In genomic region chr8:93627626-93628025, GRCm38 (mm10) we compare ENCODE assay signal across 12 mouse cellular contexts.
A peak's percentile ranks its signal among the peaks of the same experiment; 100 is the strongest.
DNase-seq lines count a peak whose midpoint lies in the region; ATAC-seq lines count a peak whose summit lies in the region.
"Had no signal": no experiment of that assay in that cellular context is flagged by ENCODE, and none has a peak within 500 bp of the region (broad histone marks: within the 10 kb centered on the region; RNA-seq: fewer than 3 reads in every experiment).

No protein-coding gene starts in this region.

- no peak overlapping the region for H3K4me3 ChIP-seq in embryonic facial prominence, embryonic 14.5 days (ENCODE audit: low read depth, low read length)
- H3K4me3 ChIP-seq in embryonic facial prominence, embryonic 10.5 days, result no peak overlapping the region
- no peak overlapping the region for H3K4me3 ChIP-seq in forebrain, embryonic 16.5 days (replicated peaks; ENCODE audit: low read length)

- no peak overlapping the region for H3K27ac ChIP-seq in embryonic facial prominence, embryonic 14.5 days (replicated peaks; ENCODE audit: low read depth, low read length)
- H3K27ac ChIP-seq in embryonic facial prominence, embryonic 10.5 days (replicated peaks), result no peak overlapping the region
- no peak overlapping the region for H3K27ac ChIP-seq in forebrain, embryonic 16.5 days (ENCODE audit: low read length)
- H3K27ac ChIP-seq: macrophage had no signal

- WGBS in embryonic facial prominence, embryonic 14.5 days, result 69% methylated on average over 6 of the region's 6 CpGs
- WGBS in embryonic facial prominence, embryonic 10.5 days, result 78% methylated on average over 6 of the region's 6 CpGs
- 44% methylated on average over 6 of the region's 6 CpGs for WGBS in forebrain, embryonic 16.5 days

- H3K27me3 ChIP-seq in embryonic facial prominence, embryonic 14.5 days (replicated peaks; ENCODE audit: control insufficient read depth, insufficient read depth, low read length), result no peaks in the 10 kb centered on the region
- H3K27me3 ChIP-seq in embryonic facial prominence, embryonic 10.5 days (replicated peaks; ENCODE audit: low read depth, poor library complexity, severe bottlenecking), result no peaks in the 10 kb centered on the region; the same call in 1 of the 2 replicates
- no peaks in the 10 kb centered on the region for H3K27me3 ChIP-seq in forebrain, embryonic 16.5 days (replicated peaks; ENCODE audit: control insufficient read depth, insufficient read depth, low read length)
- H3K27me3 ChIP-seq: embryonic facial prominence, embryonic 13.5 days had no signal

- H3K9ac ChIP-seq in embryonic facial prominence, embryonic 14.5 days (ENCODE audit: low read depth, low read length), result no peak overlapping the region
- H3K9ac ChIP-seq in forebrain, embryonic 16.5 days (replicated peaks; ENCODE audit: low read depth, low read length), result no peak overlapping the region

- no peaks in the 10 kb centered on the region for H3K4me1 ChIP-seq in embryonic facial prominence, embryonic 14.5 days (ENCODE audit: control insufficient read depth, insufficient read depth, low read length)
- peaks cover 10% of the 10 kb centered on the region for H3K4me1 ChIP-seq in embryonic facial prominence, embryonic 10.5 days
- H3K4me1 ChIP-seq in forebrain, embryonic 16.5 days (replicated peaks; ENCODE audit: control insufficient read depth, insufficient read depth, low read length), result peaks cover 15% of the 10 kb centered on the region

- no peak overlapping the region for H3K4me2 ChIP-seq in embryonic facial prominence, embryonic 14.5 days (ENCODE audit: low read depth, low read length)
- no peak overlapping the region for H3K4me2 ChIP-seq in forebrain, embryonic 16.5 days (ENCODE audit: low read length)

- no peaks in the 10 kb centered on the region for H3K36me3 ChIP-seq in embryonic facial prominence, embryonic 14.5 days (ENCODE audit: control insufficient read depth, insufficient read depth, low read length)
- no peaks in the 10 kb centered on the region for H3K36me3 ChIP-seq in embryonic facial prominence, embryonic 10.5 days (replicated peaks)
- H3K36me3 ChIP-seq in forebrain, embryonic 16.5 days (ENCODE audit: control insufficient read depth, insufficient read depth), result no peaks in the 10 kb centered on the region
- H3K36me3 ChIP-seq: embryonic facial prominence, embryonic 13.5 days had no signal

- no peaks in the 10 kb centered on the region for H3K9me3 ChIP-seq in embryonic facial prominence, embryonic 14.5 days (ENCODE audit: control insufficient read depth, low read length)
- no peaks in the 10 kb centered on the region for H3K9me3 ChIP-seq in embryonic facial prominence, embryonic 10.5 days
- H3K9me3 ChIP-seq in forebrain, embryonic 16.5 days (ENCODE audit: control insufficient read depth, low read length), result no peaks in the 10 kb centered on the region
- H3K9me3 ChIP-seq: embryonic facial prominence, embryonic 13.5 days had no signal

- no peak for ATAC-seq in embryonic facial prominence, embryonic 14.5 days (ENCODE audit: low read depth)
- peak; percentile 57 for ATAC-seq in forebrain, embryonic 16.5 days

- intact Hi-C loops in left cerebral cortex, postnatal 4 days (cut with DNase I), result no loop called here
- intact Hi-C loops in left cerebral cortex, postnatal 36 days (cut with DNase I), result no loop called here

- peak; percentile 31 for DNase-seq in embryonic facial prominence, embryonic 14.5 days (ENCODE audit: low spot score)
- DNase-seq in embryonic facial prominence, embryonic 10.5 days (ENCODE audit: low spot score), result no peak
- peak; percentile 44 for DNase-seq in left cerebral cortex, postnatal 4 days
- no peak for DNase-seq in left cerebral cortex, postnatal 36 days (ENCODE audit: low spot score in 2 of 2)
- DNase-seq in heart, postnatal 4 days, result peak; percentile 56
- no peak for DNase-seq in urinary bladder, postnatal 4 days (ENCODE audit: low spot score in 2 of 2)
- DNase-seq in left cerebral cortex, adult 8-10 months (ENCODE audit: low spot score in 2 of 2), result no peak
- DNase-seq: adrenal gland, adult 8-10 months; kidney, adult 11 months had no signal

Comparison
In these comparisons a context has a peak if more than half of its experiments do, and no peak if none do; other contexts are left out.
1. DNase-seq: peak in embryonic facial prominence, embryonic 14.5 days (single experiment), left cerebral cortex, postnatal 4 days (single experiment) and heart, postnatal 4 days (single experiment); none in embryonic facial prominence, embryonic 10.5 days (single experiment), left cerebral cortex, postnatal 36 days (0 of 2), urinary bladder, postnatal 4 days (0 of 2) and left cerebral cortex, adult 8-10 months (0 of 2).